8 mouse cellular contexts compared by ENCODE assay signal in the genomic region with DNA sequence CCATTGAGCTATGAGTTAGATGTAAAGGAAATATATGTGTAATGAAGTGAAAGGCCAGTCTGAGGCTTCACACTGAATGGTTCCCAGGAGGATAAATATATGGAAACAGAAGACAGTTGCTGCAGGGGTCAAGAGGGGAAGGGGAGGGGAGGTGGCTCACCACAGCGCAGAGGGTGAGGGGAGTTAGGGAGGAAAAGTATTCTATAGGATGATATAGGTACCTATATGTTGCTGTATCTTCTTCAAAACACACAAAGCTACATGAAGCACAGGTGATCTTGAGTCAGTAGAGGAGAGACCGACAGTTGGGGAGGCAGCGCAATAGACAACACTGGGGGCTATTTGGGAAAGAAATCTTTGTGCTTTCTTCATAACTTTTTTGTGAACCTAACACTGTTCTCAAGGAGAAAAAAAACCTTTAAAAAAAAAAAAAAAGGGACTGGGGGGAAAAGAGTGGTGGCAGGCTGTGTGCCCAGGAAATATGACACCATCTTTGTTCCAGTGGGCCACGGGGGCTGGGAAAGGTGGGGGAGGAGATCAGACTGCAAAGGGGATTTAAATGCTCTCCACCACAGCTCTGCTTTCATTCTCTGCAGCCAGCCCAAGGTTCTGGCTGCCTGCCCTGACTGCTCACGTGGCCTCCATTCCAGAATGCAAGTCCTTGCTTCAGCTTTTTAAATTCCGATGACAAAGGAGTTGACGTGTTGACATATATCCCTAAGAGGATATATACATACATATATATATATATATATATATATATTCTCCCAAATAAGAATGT.
A peak's percentile ranks its signal among the peaks of the same experiment; 100 is the strongest.
DNase-seq lines count a peak whose midpoint lies in the region; ATAC-seq and TF ChIP-seq lines count a peak whose summit lies in the region.

No protein-coding gene starts in this region.

- no peaks in the 10 kb centered on the region for H3K9me3 ChIP-seq in intestine, embryonic 16.5 days (ENCODE audit: control insufficient read depth, low read length)
- H3K9me3 ChIP-seq in limb, embryonic 14.5 days (ENCODE audit: control insufficient read depth, low read length) = no peaks in the 10 kb centered on the region
- no peaks in the 10 kb centered on the region for H3K9me3 ChIP-seq in neural tube, embryonic 13.5 days

- peak; percentile 53 for ATAC-seq in intestine, embryonic 16.5 days
- ATAC-seq in limb, embryonic 14.5 days (ENCODE audit: low FRiP score, low read depth) = peak; percentile 90
- ATAC-seq in neural tube, embryonic 13.5 days (ENCODE audit: low read depth) = peak; percentile 84; the same call in 1 of the 2 replicates

- H3K27ac ChIP-seq in intestine, embryonic 16.5 days (ENCODE audit: low read length) = no peak overlapping the region
- H3K27ac ChIP-seq in limb, embryonic 14.5 days (replicated peaks; ENCODE audit: low read depth, low read length) = 0 out of 2 replicates have a peak overlapping the region, but pooled peaks have one; percentile 5
- no peak overlapping the region for H3K27ac ChIP-seq in neural tube, embryonic 13.5 days (replicated peaks)

- H3K9ac ChIP-seq in intestine, embryonic 16.5 days (ENCODE audit: low read depth, low read length) = no peak overlapping the region
- no peak overlapping the region for H3K9ac ChIP-seq in limb, embryonic 14.5 days (ENCODE audit: low read depth, low read length, severe bottlenecking)
- H3K9ac ChIP-seq in neural tube, embryonic 13.5 days = no peak overlapping the region

- peaks cover 4% of the 10 kb centered on the region; the same call in 1 of the 2 replicates for H3K4me1 ChIP-seq in intestine, embryonic 16.5 days (ENCODE audit: control insufficient read depth, insufficient read depth, low read length)
- H3K4me1 ChIP-seq in limb, embryonic 14.5 days (ENCODE audit: control insufficient read depth, insufficient read depth, low read length) = peaks cover 25% of the 10 kb centered on the region
- H3K4me1 ChIP-seq in neural tube, embryonic 13.5 days (replicated peaks) = peaks cover 26% of the 10 kb centered on the region

- peak; percentile 15 for DNase-seq in R1 (ENCODE audit: low read depth, low spot score)
- DNase-seq in brain, adult 2 months (ENCODE audit: low read depth, low spot score) = peak; percentile 60
- DNase-seq in frontal cortex, postnatal 36 days (ENCODE audit: low spot score in 2 of 2) = peak; percentile 61 to 65
- DNase-seq in limb, embryonic 14.5 days (ENCODE audit: low spot score) = peak; percentile 86
- no peak for DNase-seq in thymus, postnatal 0 days (ENCODE audit: low spot score)
- DNase-seq in thymus, postnatal 25 days = no peak

- H3K36me3 ChIP-seq in intestine, embryonic 16.5 days (ENCODE audit: control insufficient read depth, insufficient read depth, low read length) = no peaks in the 10 kb centered on the region
- H3K36me3 ChIP-seq in limb, embryonic 14.5 days (ENCODE audit: control insufficient read depth, insufficient read depth, low read length) = no peaks in the 10 kb centered on the region
- no peaks in the 10 kb centered on the region for H3K36me3 ChIP-seq in neural tube, embryonic 13.5 days

- no peak overlapping the region for H3K4me3 ChIP-seq in intestine, embryonic 16.5 days (ENCODE audit: low read length)
- H3K4me3 ChIP-seq in limb, embryonic 14.5 days (replicated peaks; ENCODE audit: low read length) = no peak overlapping the region
- H3K4me3 ChIP-seq in neural tube, embryonic 13.5 days = no peak overlapping the region

- no peak for TF ChIP-seq POLR2A in limb, embryonic 14.5 days (IDR thresholded peaks at IDR 0.05; ENCODE audit: borderline replicate concordance, extremely low read depth, insufficient read depth, insufficient read length)

- no peaks in the 10 kb centered on the region for H3K27me3 ChIP-seq in intestine, embryonic 16.5 days (replicated peaks; ENCODE audit: control insufficient read depth, insufficient read depth, low read length)
- no peaks in the 10 kb centered on the region for H3K27me3 ChIP-seq in limb, embryonic 14.5 days (ENCODE audit: control insufficient read depth, insufficient read depth, low read length)
- no peaks in the 10 kb centered on the region for H3K27me3 ChIP-seq in neural tube, embryonic 13.5 days

- no peak overlapping the region for H3K4me2 ChIP-seq in intestine, embryonic 16.5 days (ENCODE audit: low read depth, low read length)
- H3K4me2 ChIP-seq in limb, embryonic 14.5 days (replicated peaks; ENCODE audit: low read depth, low read length, severe bottlenecking) = peak overlapping the region; percentile 21
- 0 out of 2 replicates have a peak overlapping the region, but pooled peaks have one; percentile 7 for H3K4me2 ChIP-seq in neural tube, embryonic 13.5 days

- WGBS in intestine, embryonic 16.5 days = 37% methylated on average over 7 of the region's 7 CpGs
- 23% methylated on average over 7 of the region's 7 CpGs for WGBS in limb, embryonic 14.5 days
- WGBS in neural tube, embryonic 13.5 days = 23% methylated on average over 7 of the region's 7 CpGs

Comparison
In these comparisons a context has a peak if more than half of its experiments do, and no peak if none do; other contexts are left out.
1. DNase-seq: peak in R1 (single experiment), brain, adult 2 months (single experiment), frontal cortex, postnatal 36 days (2 of 2) and limb, embryonic 14.5 days (single experiment); none in thymus, postnatal 0 days (single experiment) and thymus, postnatal 25 days (single experiment).
2. Peak in every context shown above with its lines, with median percentiles within 50 percentile points of each other: ATAC-seq.